Mouse (Mus musculus) bone marrow, adult 2 months (tissue): Measurements from ENCODE around the gene Fdps.

Experiments
- CTCF ChIP-seq: fragments of 200-500 bp; IDR thresholded peaks from 2 replicates; pipeline ENCODE4 v1.5.1; 2011; ENCODE audit warnings: low read length, control low read depth; ENCODE audit not compliant: control insufficient read depth, insufficient read depth
- POLR2A ChIP-seq: fragments of 200-500 bp; IDR thresholded peaks from 2 replicates; pipeline ENCODE4 v1.6.1; 2011; ENCODE audit warnings: low read depth, mild to moderate bottlenecking, control low read depth, low read length, borderline replicate concordance; ENCODE audit not compliant: control insufficient read depth

GRCm38 (mm10) chr3:89144821-89145220, 43.1 kb upstream of the Fdps start:
- no peak for TF ChIP-seq CTCF
- TF ChIP-seq POLR2A, result no peak
